Mouse (Mus musculus) CH12.LX (cell line): Measurements from ENCODE around the gene Slc12a7. TPM values are rescaled to one million over a fixed set of nuclear protein-coding genes. Genes with fewer than 3 reads are reported as not detected.

Experiments used
- DNase-seq: peaks from one replicate; pipeline ENCODE4 v3.0.0-alpha.2; 2013; ENCODE audit errors: extremely low read depth
- H3K27ac ChIP-seq: 2 replicates; pipeline ENCODE4 v1.5.1; 2012; ENCODE audit warnings: low read depth, mild to moderate bottlenecking, control low read depth, moderate library complexity; ENCODE audit not compliant: insufficient read depth
- H3K27me3 ChIP-seq: replicated peaks from 2 replicates; pipeline ENCODE3; 2012; ENCODE audit warnings: inconsistent platforms
- H3K36me3 ChIP-seq, 2 experiments: replicated peaks in 1 of 2; 2 replicates each; pipeline versions ENCODE3 to v1.6.1; 2012; ENCODE audit warnings: inconsistent platforms in 1 of 2, low read length in 1 of 2, mild to moderate bottlenecking in 1 of 2, mixed read lengths in 1 of 2, moderate library complexity in 1 of 2; ENCODE audit not compliant: control insufficient read depth in 1 of 2, insufficient read depth in 1 of 2
- H3K4me1 ChIP-seq, 2 experiments: 2 replicates each; pipeline ENCODE4 v1.6.1; 2012; ENCODE audit warnings: inconsistent platforms in 1 of 2, moderate library complexity in 1 of 2; ENCODE audit not compliant: insufficient read depth in 2 of 2, control insufficient read depth in 1 of 2
- H3K4me2 ChIP-seq: 2 replicates; pipeline ENCODE4 v1.6.1; 2012; ENCODE audit warnings: low read depth, mild to moderate bottlenecking, control low read depth; ENCODE audit not compliant: poor library complexity, insufficient read depth, severe bottlenecking
- H3K4me3 ChIP-seq, 3 experiments: fragments of 150-350 bp in 1 of 3; sonication (generic) in 1 of 3; replicated peaks in 1 of 3; 2 replicates each; pipeline versions ENCODE3 to v1.5.1; 2011 to 2012; ENCODE audit warnings: low read depth in 2 of 3, low read length in 2 of 3, mild to moderate bottlenecking in 2 of 3, moderate library complexity in 2 of 3, control low read depth in 1 of 3, improper control_type of control experiment in 1 of 3, inconsistent platforms in 1 of 3, mixed read lengths in 1 of 3; ENCODE audit not compliant: poor library complexity in 1 of 3
- H3K79me2 ChIP-seq: replicated peaks from 2 replicates; pipeline ENCODE4 v1.6.1; 2012; ENCODE audit warnings: mild to moderate bottlenecking, moderate library complexity; ENCODE audit not compliant: control insufficient read depth, poor library complexity, insufficient read depth, severe bottlenecking; ENCODE audit errors: extremely low read depth
- H3K9ac ChIP-seq: 2 replicates; pipeline ENCODE4 v1.6.1; 2012; ENCODE audit warnings: low read depth, mild to moderate bottlenecking, control low read depth, moderate library complexity; ENCODE audit not compliant: insufficient read depth
- H3K9me3 ChIP-seq: replicated peaks from 2 replicates; pipeline ENCODE3; 2012; ENCODE audit warnings: low read length, inconsistent platforms, mixed read lengths
- CHD2 ChIP-seq: IDR thresholded peaks from 2 replicates; pipeline ENCODE4 v1.6.1; 2011; ENCODE audit warnings: low read length, improper control_type of control experiment
- EP300 ChIP-seq: IDR thresholded peaks from 2 replicates; pipeline ENCODE4 v1.6.1; 2011; ENCODE audit warnings: low read length, improper control_type of control experiment
- ETS1 ChIP-seq: conservative IDR thresholded peaks from 2 replicates; pipeline ENCODE4 v1.6.1; 2012; ENCODE audit warnings: low read depth, mild to moderate bottlenecking, inconsistent platforms, low read length, improper control_type of control experiment, moderate library complexity
- IRF4 ChIP-seq: IDR thresholded peaks from 2 replicates; pipeline ENCODE4 v1.6.1; 2014; ENCODE audit warnings: low read depth, mild to moderate bottlenecking, inconsistent platforms, low read length, improper control_type of control experiment
- JUN ChIP-seq: IDR thresholded peaks from 2 replicates; pipeline ENCODE4 v1.6.1; 2011; ENCODE audit warnings: low read depth, mild to moderate bottlenecking, low read length, improper control_type of control experiment, moderate library complexity; ENCODE audit not compliant: insufficient read depth
- JUND ChIP-seq: conservative IDR thresholded peaks from 2 replicates; pipeline ENCODE4 v1.6.1; 2011; ENCODE audit warnings: low read depth, low read length, improper control_type of control experiment
- KAT2A ChIP-seq: IDR thresholded peaks from 2 replicates; pipeline ENCODE4 v1.6.1; 2012; ENCODE audit warnings: low read length, improper control_type of control experiment, inconsistent platforms; ENCODE audit not compliant: insufficient replicate concordance
- MAX ChIP-seq: IDR thresholded peaks from 2 replicates; pipeline ENCODE4 v1.6.1; 2011; ENCODE audit warnings: low read length, improper control_type of control experiment
- MAZ ChIP-seq: IDR thresholded peaks from 2 replicates; pipeline ENCODE4 v1.6.1; 2012; ENCODE audit warnings: low read depth, mild to moderate bottlenecking, inconsistent platforms, low read length, improper control_type of control experiment, moderate library complexity
- MEF2A ChIP-seq: IDR thresholded peaks from 2 replicates; pipeline ENCODE4 v1.6.1; 2014; ENCODE audit warnings: low read depth, mild to moderate bottlenecking, inconsistent platforms, low read length, improper control_type of control experiment, borderline replicate concordance
- MYC ChIP-seq: IDR thresholded peaks from 2 replicates; pipeline ENCODE4 v1.6.1; 2011; ENCODE audit warnings: low read depth, mild to moderate bottlenecking, improper control_type of control experiment, low read length
- PAX5 ChIP-seq: IDR thresholded peaks from 2 replicates; pipeline ENCODE4 v1.6.1; 2012; ENCODE audit warnings: low read length, inconsistent platforms, mixed read lengths
- POLR2AphosphoS2 ChIP-seq: IDR thresholded peaks from 2 replicates; pipeline ENCODE4 v1.6.1; 2011; ENCODE audit warnings: low read depth, low read length, improper control_type of control experiment
- RAD21 ChIP-seq: IDR thresholded peaks from 2 replicates; pipeline ENCODE4 v1.6.1; 2011; ENCODE audit warnings: low read depth, mild to moderate bottlenecking, low read length, improper control_type of control experiment, moderate library complexity
- SMC3 ChIP-seq: IDR thresholded peaks from 2 replicates; pipeline ENCODE4 v1.6.1; 2011; ENCODE audit warnings: low read depth, low read length, improper control_type of control experiment
- TCF12 ChIP-seq: IDR thresholded peaks from 2 replicates; pipeline ENCODE4 v1.6.1; 2014; ENCODE audit warnings: low read depth, mild to moderate bottlenecking, inconsistent platforms, low read length, improper control_type of control experiment
- USF1 ChIP-seq: IDR thresholded peaks from 2 replicates; pipeline ENCODE4 v1.6.1; 2014; ENCODE audit warnings: low read depth, mild to moderate bottlenecking, inconsistent platforms, low read length, improper control_type of control experiment
- ZC3H11A ChIP-seq: IDR thresholded peaks from 2 replicates; pipeline ENCODE4 v1.6.1; 2012; ENCODE audit warnings: low read depth, mild to moderate bottlenecking, inconsistent platforms, low read length, improper control_type of control experiment
- ZMIZ1 ChIP-seq: IDR thresholded peaks from 2 replicates; pipeline ENCODE4 v1.6.1; 2012; ENCODE audit warnings: low read depth, mild to moderate bottlenecking, inconsistent platforms, low read length, improper control_type of control experiment
- ZNF384 ChIP-seq: IDR thresholded peaks from 2 replicates; pipeline ENCODE4 v1.6.1; 2012; ENCODE audit warnings: low read depth, low read length, improper control_type of control experiment, inconsistent platforms
- dilution Hi-C: fragments of 300-500 bp; cut with MboI; formaldehyde crosslinking; loops from 2 replicates; pipeline ENCODE4 v1.14.3; 2020; ENCODE audit warnings: low sequenced_read_pairs; ENCODE audit not compliant: extremely low pct_unique_long_range_greater_than_20kb, extremely low pct_ligation_motif_present
- in situ Hi-C: fragments of 300-500 bp; cut with MboI; formaldehyde crosslinking; loops from 3 replicates; pipeline ENCODE4 v1.14.3; 2019; ENCODE audit warnings: low sequenced_read_pairs, low pct_ligation_motif_present, low pct_unique_long_range_greater_than_20kb, mixed read lengths
- polyA plus RNA-seq: library from polyadenylated mRNA; unstranded; fragments of >175 nt; gene quantifications from 2 replicates; pipeline ENCODE4 v1.2.1, GENCODE M21; 2012; ENCODE audit warnings: low read depth; ENCODE audit not compliant: insufficient read length
- total RNA-seq, 2 experiments: library from RNA; depleted of rRNA; stranded (reverse); fragments of 300-350 nt in 1 of 2; fragments of >200 nt in 1 of 2; gene quantifications; 2 replicates each; pipeline ENCODE4 v1.2.3; 2012 to 2014

Slc12a7 gene
- total and polyA plus RNA-seq, 3 experiments, result 1.0 to 5.8 (median 2.5) TPM

DNA sequence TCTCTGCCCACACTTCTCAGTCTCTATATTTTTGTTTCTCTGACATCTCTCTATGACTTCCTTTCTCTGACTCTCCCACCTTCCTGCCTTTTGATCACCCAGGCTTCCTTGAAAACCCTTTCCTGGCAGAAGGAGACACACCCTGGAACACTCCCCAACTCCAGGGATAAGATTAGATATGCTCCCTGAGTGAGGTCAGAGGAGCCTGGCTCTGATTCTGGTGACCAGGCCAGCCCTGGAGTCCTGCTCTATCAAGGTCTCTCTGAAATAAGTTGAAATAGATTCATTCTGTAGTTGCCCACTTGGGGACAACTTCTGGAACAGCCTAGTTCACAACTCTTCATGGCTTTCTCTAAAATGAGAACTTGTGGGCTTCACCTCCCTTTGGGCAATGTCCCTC is 4.3 kb upstream of the Slc12a7 start:
- no peak overlapping the region for H3K4me3 ChIP-seq
- dilution Hi-C loops, result no loop called here

DNA sequence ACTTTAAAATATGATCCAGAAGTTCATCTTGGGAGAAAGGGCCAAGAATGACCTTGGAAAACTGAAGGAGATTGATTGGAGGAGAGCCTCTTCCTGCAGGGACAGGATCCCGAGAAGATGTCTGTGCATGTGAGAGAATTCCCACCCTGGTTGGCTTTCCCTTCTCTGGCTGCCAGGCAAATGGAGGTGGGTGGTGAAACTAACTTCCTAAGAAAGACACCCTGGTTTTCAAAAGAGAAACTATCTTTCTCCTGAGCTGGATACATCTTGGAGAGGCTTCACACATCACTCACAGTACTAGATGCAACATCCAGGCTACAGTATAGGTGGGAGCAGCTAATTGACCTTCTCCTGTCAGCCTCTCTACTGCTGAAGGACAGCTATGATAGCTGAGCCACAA is 2.0 kb upstream of the Slc12a7 start:
- no peak for TF ChIP-seq KAT2A
- TF ChIP-seq POLR2AphosphoS2, result no peak
- no peak for TF ChIP-seq ETS1
- no peak for TF ChIP-seq IRF4
- no peak for TF ChIP-seq JUN
- no peak for TF ChIP-seq MEF2A
- no peak for TF ChIP-seq ZNF384
- TF ChIP-seq ZC3H11A, result no peak
- no peak for TF ChIP-seq MAZ
- TF ChIP-seq RAD21, result no peak
- no peak for TF ChIP-seq SMC3
- TF ChIP-seq PAX5, result no peak
- no peak for TF ChIP-seq EP300
- TF ChIP-seq USF1, result no peak
- no peak for TF ChIP-seq CHD2
- TF ChIP-seq, all 38 proteins: peak for 0
- dilution Hi-C loops (no loop called here), in situ Hi-C loops (no loop called here)
- Histone ChIP-seq H3K9ac (no peak overlapping the region), H3K4me2 (no peak overlapping the region), H3K27ac (no peak overlapping the region), H3K9me3 (no peaks in the 10 kb centered on the region), H3K36me3 (no peaks in the 10 kb centered on the region), H3K4me3 (no peak overlapping the region), H3K4me1 (0 out of 4 replicates have a peak, but pooled peaks cover 0 to 2% of the 10 kb centered on the region in 2 experiments), H3K27me3 (peaks cover 4% of the 10 kb centered on the region), H3K79me2 (no peaks in the 10 kb centered on the region)
- DNase-seq, result no peak

More for the DNA sequence above, 4.3 kb upstream of the Slc12a7 start:
- Histone ChIP-seq H3K79me2 (no peaks in the 10 kb centered on the region), H3K27me3 (peaks cover 8% of the 10 kb centered on the region), H3K9me3 (no peaks in the 10 kb centered on the region), H3K27ac (no peak overlapping the region), H3K4me1 (0 out of 4 replicates have a peak, but pooled peaks cover 0 to 2% of the 10 kb centered on the region in 2 experiments), H3K36me3 (no peaks in the 10 kb centered on the region), H3K4me2 (no peak overlapping the region), H3K9ac (no peak overlapping the region)
- no peak for TF ChIP-seq MEF2A
- no peak for TF ChIP-seq KAT2A
- no peak for TF ChIP-seq MAX
- TF ChIP-seq ZMIZ1, result no peak
- no peak for TF ChIP-seq JUND
- no peak for TF ChIP-seq MYC
- no peak for TF ChIP-seq TCF12
- DNase-seq, result no peak
- in situ Hi-C loops, result loop anchor here (5.0 to 10.0 kb wide), 3 partner anchors 34 to 186 kb away; no protein-coding TSS in a partner anchor
